Mouse (Mus musculus): Measurements from ENCODE around the gene Zfp94. TPM values are rescaled to one million over a fixed set of nuclear protein-coding genes. Genes with fewer than 3 reads are reported as not detected.

Zfp94 gene
- polyA plus RNA-seq, 1 experiment from 2014 or later: 25.9 TPM

GRCm38 (mm10) chr7:24298635-24298972 lies 17.9 kb downstream of the Zfp94 start:
- Histone ChIP-seq H3K4me1 (replicated peaks; ENCODE audit: control insufficient read depth, insufficient read depth, low read length) (peaks cover 19% of the 10 kb centered on the region), H3K27me3 (replicated peaks; ENCODE audit: control insufficient read depth, insufficient read depth, low read length) (no peaks in the 10 kb centered on the region), H3K9ac (replicated peaks; ENCODE audit: low read depth, low read length) (peak overlapping the region; percentile 74), H3K9me3 (ENCODE audit: control insufficient read depth, low read length) (no peaks in the 10 kb centered on the region), H3K4me3 (replicated peaks; ENCODE audit: low read length) (peak overlapping the region; percentile 65), H3K4me2 (ENCODE audit: low read length) (peak overlapping the region; percentile 66), H3K27ac (ENCODE audit: low read length) (peak overlapping the region; percentile 95), H3K36me3 (ENCODE audit: control insufficient read depth, insufficient read depth) (peaks cover 40% of the 10 kb centered on the region)
- under 1% methylated on average over 12 of the region's 12 CpGs for WGBS
- peak; percentile 8 for ATAC-seq

- Histone ChIP-seq H3K36me3 (ENCODE audit: control insufficient read depth, insufficient read depth) (peaks cover 40% of the 10 kb centered on the region), H3K27ac (ENCODE audit: low read length) (no peak overlapping the region)
These were observed 18.9 kb downstream of the Zfp94 start for GRCm38 (mm10) chr7:24297361-24298095.

GRCm38 (mm10) chr7:24296386-24296785 lies 20.1 kb downstream of the Zfp94 start:
- no peaks in the 10 kb centered on the region for H3K27me3 ChIP-seq (replicated peaks; ENCODE audit: control insufficient read depth, insufficient read depth, low read length)
- H3K27ac ChIP-seq (ENCODE audit: low read length): no peak overlapping the region
- H3K36me3 ChIP-seq (ENCODE audit: control insufficient read depth, insufficient read depth): peaks cover 42% of the 10 kb centered on the region
- no peak for ATAC-seq
- H3K4me3 ChIP-seq (replicated peaks; ENCODE audit: low read length): no peak overlapping the region
- peaks cover 19% of the 10 kb centered on the region for H3K4me1 ChIP-seq (replicated peaks; ENCODE audit: control insufficient read depth, insufficient read depth, low read length)
- 97% methylated on average over 7 of the region's 7 CpGs for WGBS
- H3K9me3 ChIP-seq (ENCODE audit: control insufficient read depth, low read length): no peaks in the 10 kb centered on the region
- no peak overlapping the region for H3K4me2 ChIP-seq (ENCODE audit: low read length)
- no peak overlapping the region for H3K9ac ChIP-seq (replicated peaks; ENCODE audit: low read depth, low read length)

More at GRCm38 (mm10) chr7:24297361-24298095, 18.9 kb downstream of the Zfp94 start:
- H3K9ac ChIP-seq (replicated peaks; ENCODE audit: low read depth, low read length): no peak overlapping the region
- no peaks in the 10 kb centered on the region for H3K9me3 ChIP-seq (ENCODE audit: control insufficient read depth, low read length)
- H3K4me3 ChIP-seq (replicated peaks; ENCODE audit: low read length): peak overlapping the region; percentile 65; the same call in 1 of the 2 replicates
- 90% methylated on average over 15 of the region's 15 CpGs for WGBS
- H3K4me1 ChIP-seq (replicated peaks; ENCODE audit: control insufficient read depth, insufficient read depth, low read length): peaks cover 19% of the 10 kb centered on the region
- H3K4me2 ChIP-seq (ENCODE audit: low read length): peak overlapping the region; percentile 66
- H3K27me3 ChIP-seq (replicated peaks; ENCODE audit: control insufficient read depth, insufficient read depth, low read length): no peaks in the 10 kb centered on the region
- ATAC-seq: no peak

GRCm38 (mm10) chr7:24295376-24295775 lies 21.1 kb downstream of the Zfp94 start:
- Histone ChIP-seq H3K36me3 (ENCODE audit: control insufficient read depth, insufficient read depth) (peaks cover 51% of the 10 kb centered on the region), H3K27ac (ENCODE audit: low read length) (no peak overlapping the region), H3K9me3 (ENCODE audit: control insufficient read depth, low read length) (no peaks in the 10 kb centered on the region), H3K4me1 (replicated peaks; ENCODE audit: control insufficient read depth, insufficient read depth, low read length) (peaks cover 15% of the 10 kb centered on the region), H3K4me2 (ENCODE audit: low read length) (no peak overlapping the region), H3K27me3 (replicated peaks; ENCODE audit: control insufficient read depth, insufficient read depth, low read length) (no peaks in the 10 kb centered on the region), H3K4me3 (replicated peaks; ENCODE audit: low read length) (no peak overlapping the region), H3K9ac (replicated peaks; ENCODE audit: low read depth, low read length) (no peak overlapping the region)
- ATAC-seq: no peak
- 94% methylated on average over 7 of the region's 7 CpGs for WGBS

GRCm38 (mm10) chr7:24294763-24295162 lies 21.7 kb downstream of the Zfp94 start:
- peaks cover 52% of the 10 kb centered on the region for H3K36me3 ChIP-seq (ENCODE audit: control insufficient read depth, insufficient read depth)
- H3K4me1 ChIP-seq (replicated peaks; ENCODE audit: control insufficient read depth, insufficient read depth, low read length): peaks cover 10% of the 10 kb centered on the region
- H3K4me2 ChIP-seq (ENCODE audit: low read length): no peak overlapping the region
- H3K4me3 ChIP-seq (replicated peaks; ENCODE audit: low read length): no peak overlapping the region
- no peaks in the 10 kb centered on the region for H3K27me3 ChIP-seq (replicated peaks; ENCODE audit: control insufficient read depth, insufficient read depth, low read length)
- no peaks in the 10 kb centered on the region for H3K9me3 ChIP-seq (ENCODE audit: control insufficient read depth, low read length)
- H3K9ac ChIP-seq (replicated peaks; ENCODE audit: low read depth, low read length): no peak overlapping the region
- no peak overlapping the region for H3K27ac ChIP-seq (ENCODE audit: low read length)
- ATAC-seq: no peak
- 96% methylated on average over 4 of the region's 4 CpGs for WGBS

- Histone ChIP-seq H3K27ac (ENCODE audit: low read length) (no peak overlapping the region), H3K4me2 (ENCODE audit: low read length) (no peak overlapping the region), H3K9me3 (ENCODE audit: control insufficient read depth, low read length) (no peaks in the 10 kb centered on the region), H3K36me3 (ENCODE audit: control insufficient read depth, insufficient read depth) (peaks cover 52% of the 10 kb centered on the region), H3K4me1 (replicated peaks; ENCODE audit: control insufficient read depth, insufficient read depth, low read length) (peaks cover 7% of the 10 kb centered on the region), H3K27me3 (replicated peaks; ENCODE audit: control insufficient read depth, insufficient read depth, low read length) (no peaks in the 10 kb centered on the region), H3K9ac (replicated peaks; ENCODE audit: low read depth, low read length) (no peak overlapping the region), H3K4me3 (replicated peaks; ENCODE audit: low read length) (no peak overlapping the region)
- WGBS: 87% methylated on average over 12 of the region's 12 CpGs
- no peak for ATAC-seq
These were observed 23.2 kb downstream of the Zfp94 start for GRCm38 (mm10) chr7:24293061-24293851.

GRCm38 (mm10) chr7:24291387-24292090 lies 24.9 kb downstream of the Zfp94 start:
- Histone ChIP-seq H3K9ac (replicated peaks; ENCODE audit: low read depth, low read length) (no peak overlapping the region), H3K27ac (ENCODE audit: low read length) (no peak overlapping the region), H3K9me3 (ENCODE audit: control insufficient read depth, low read length) (no peaks in the 10 kb centered on the region), H3K36me3 (ENCODE audit: control insufficient read depth, insufficient read depth) (peaks cover 60% of the 10 kb centered on the region), H3K4me3 (replicated peaks; ENCODE audit: low read length) (no peak overlapping the region), H3K4me2 (ENCODE audit: low read length) (no peak overlapping the region), H3K27me3 (replicated peaks; ENCODE audit: control insufficient read depth, insufficient read depth, low read length) (no peaks in the 10 kb centered on the region), H3K4me1 (replicated peaks; ENCODE audit: control insufficient read depth, insufficient read depth, low read length) (no peaks in the 10 kb centered on the region)
- ATAC-seq: no peak
- WGBS: 90% methylated on average over 27 of the region's 27 CpGs

- Histone ChIP-seq H3K9me3 (ENCODE audit: control insufficient read depth, low read length) (no peaks in the 10 kb centered on the region), H3K4me3 (replicated peaks; ENCODE audit: low read length) (no peak overlapping the region), H3K4me1 (replicated peaks; ENCODE audit: control insufficient read depth, insufficient read depth, low read length) (no peaks in the 10 kb centered on the region), H3K4me2 (ENCODE audit: low read length) (no peak overlapping the region), H3K36me3 (ENCODE audit: control insufficient read depth, insufficient read depth) (peaks cover 50% of the 10 kb centered on the region), H3K27me3 (replicated peaks; ENCODE audit: control insufficient read depth, insufficient read depth, low read length) (no peaks in the 10 kb centered on the region), H3K27ac (ENCODE audit: low read length) (no peak overlapping the region), H3K9ac (replicated peaks; ENCODE audit: low read depth, low read length) (no peak overlapping the region)
- WGBS: over 99% methylated on average over 4 of the region's 4 CpGs
- ATAC-seq: no peak
These were observed 26.3 kb downstream of the Zfp94 start for GRCm38 (mm10) chr7:24290106-24290693.

- 78% methylated on average over 6 of the region's 6 CpGs for WGBS
These were observed 28.0 kb downstream of the Zfp94 start for GRCm38 (mm10) chr7:24288512-24288911.

More at GRCm38 (mm10) chr7:24288512-24288911, 28.0 kb downstream of the Zfp94 start:
- no peak overlapping the region for H3K27ac ChIP-seq (ENCODE audit: low read length)
- H3K9me3 ChIP-seq (ENCODE audit: control insufficient read depth, low read length): no peaks in the 10 kb centered on the region
- no peak overlapping the region for H3K4me2 ChIP-seq (ENCODE audit: low read length)
- no peaks in the 10 kb centered on the region for H3K27me3 ChIP-seq (replicated peaks; ENCODE audit: control insufficient read depth, insufficient read depth, low read length)
- ATAC-seq: no peak
- no peak overlapping the region for H3K4me3 ChIP-seq (replicated peaks; ENCODE audit: low read length)
- H3K4me1 ChIP-seq (replicated peaks; ENCODE audit: control insufficient read depth, insufficient read depth, low read length): no peaks in the 10 kb centered on the region
- H3K36me3 ChIP-seq (ENCODE audit: control insufficient read depth, insufficient read depth): peaks cover 37% of the 10 kb centered on the region
- no peak overlapping the region for H3K9ac ChIP-seq (replicated peaks; ENCODE audit: low read depth, low read length)

All from forebrain, embryonic 16.5 days (tissue).